ENCODE assay signal across 8 mouse cellular contexts in genomic region chr1:151564377-151564776, GRCm38 (mm10). TPM values are rescaled to one million over a fixed set of nuclear protein-coding genes. Genes with fewer than 3 reads are reported as not detected.
DNase-seq lines count a peak whose midpoint lies in the region; ATAC-seq lines count a peak whose summit lies in the region.

No protein-coding gene starts in this region.

- peak; percentile 75 for ATAC-seq in intestine, embryonic 14.5 days (replicated peaks; ENCODE audit: low FRiP score, low TSS enrichment, low read depth)

- no peaks in the 10 kb centered on the region for H3K36me3 ChIP-seq in intestine, embryonic 14.5 days (ENCODE audit: control insufficient read depth, insufficient read depth, low read length)

- no peak overlapping the region for H3K27ac ChIP-seq in intestine, embryonic 14.5 days (ENCODE audit: low read depth)

- H3K4me3 ChIP-seq in intestine, embryonic 14.5 days (ENCODE audit: low read depth, low read length) = no peak overlapping the region

- H3K9me3 ChIP-seq in intestine, embryonic 14.5 days (ENCODE audit: control insufficient read depth, low read length) = no peaks in the 10 kb centered on the region

- H3K4me2 ChIP-seq in intestine, embryonic 14.5 days (ENCODE audit: low read length) = no peak overlapping the region

- 17% methylated on average over 12 of the region's 12 CpGs for WGBS in intestine, embryonic 14.5 days

- H3K4me1 ChIP-seq in intestine, embryonic 14.5 days (replicated peaks; ENCODE audit: control insufficient read depth, insufficient read depth, low read length) = no peaks in the 10 kb centered on the region

- peak; percentile 57 for DNase-seq in T-cell, adult 2 months (ENCODE audit: low spot score)
- DNase-seq in cerebellum, postnatal 25 days = peak; percentile 75 to 87
- DNase-seq in frontal cortex, postnatal 36 days (ENCODE audit: low spot score in 2 of 2) = peak; percentile 69 to 75
- peak; percentile 86 for DNase-seq in intestine, embryonic 14.5 days (ENCODE audit: low spot score)
- peak; percentile 12 to 52 for DNase-seq in left cerebral cortex, adult 8-10 months (ENCODE audit: low spot score in 2 of 2)
- DNase-seq in mesoderm, embryonic 11.5 days (ENCODE audit: low read depth, low spot score) = peak; percentile 75
- peak; percentile 66 to 85 for DNase-seq in right cerebral cortex, postnatal 10 days (ENCODE audit: low spot score in 2 of 2)
- DNase-seq in urinary bladder, postnatal 10 days (ENCODE audit: low spot score) = peak; percentile 53

- no peaks in the 10 kb centered on the region for H3K27me3 ChIP-seq in intestine, embryonic 14.5 days (replicated peaks; ENCODE audit: control insufficient read depth, insufficient read depth, low read length)

- H3K9ac ChIP-seq in intestine, embryonic 14.5 days (ENCODE audit: low read length) = no peak overlapping the region

RNA-seq across cellular contexts. Expression of gene Fam129a, which starts 6.6 kb away (rescaled TPM):
- polyA plus RNA-seq in intestine, embryonic 14.5 days (2014; fragmentation: Nextera tagmentation; extraction: Ambion mirVana) = 4.3 and 5.2 TPM in 2 replicates
- total RNA-seq in left cerebral cortex, adult 8-10 months (2022) = 1 to 10 TPM; 1.5 to 3.0 (median 2.7) TPM

Comparison
In these comparisons a context has a peak if more than half of its experiments do, and no peak if none do; other contexts are left out.
1. DNase-seq: peak in every context shown above with its lines; median percentile 86 in intestine, embryonic 14.5 days; 81 in cerebellum, postnatal 25 days; 76 in right cerebral cortex, postnatal 10 days; 75 in mesoderm, embryonic 11.5 days; 72 in frontal cortex, postnatal 36 days; 57 in T-cell, adult 2 months; 53 in urinary bladder, postnatal 10 days; 32 in left cerebral cortex, adult 8-10 months.